Mouse (Mus musculus) thymus, postnatal 4 days (tissue): ENCODE measurements around the gene Gm20388.
A peak's percentile ranks its signal among the peaks of the same experiment; 100 is the strongest.
"Not testable (repeated sequence)": the region's sequence is repeated elsewhere in the genome, so short reads cannot be mapped to it uniquely, and the experiment has no call there.

Experiments used
- DNase-seq: peaks from one replicate; pipeline ENCODE4 v3.0.0; 2021

Gene Gm20388

GRCm38 (mm10) chr8:121667936-121668500 lies 1757.4 kb downstream of the Gm20388 start:
- not testable (repeated sequence) for DNase-seq

GRCm38 (mm10) chr8:121668553-121668952 lies 1757.9 kb downstream of the Gm20388 start:
- no peak for DNase-seq

GRCm38 (mm10) chr8:121669208-121669607 lies 1758.6 kb downstream of the Gm20388 start:
- no peak for DNase-seq

- no peak for DNase-seq
Observed at GRCm38 (mm10) chr8:121673153-121673552, 1762.5 kb downstream of the Gm20388 start.

GRCm38 (mm10) chr8:121673917-121674316 lies 1763.3 kb downstream of the Gm20388 start:
- no peak for DNase-seq

GRCm38 (mm10) chr8:121674524-121674923 lies 1763.9 kb downstream of the Gm20388 start:
- DNase-seq, result no peak

GRCm38 (mm10) chr8:121675161-121675560 lies 1764.5 kb downstream of the Gm20388 start:
- no peak for DNase-seq

GRCm38 (mm10) chr8:121675701-121676100 lies 1765.1 kb downstream of the Gm20388 start:
- DNase-seq, result no peak

- DNase-seq, result no peak
Observed at GRCm38 (mm10) chr8:121678696-121679095, 1768.1 kb downstream of the Gm20388 start.

- no peak for DNase-seq
Observed at GRCm38 (mm10) chr8:121680896-121681295, 1770.3 kb downstream of the Gm20388 start.

GRCm38 (mm10) chr8:121681457-121681856 lies 1770.8 kb downstream of the Gm20388 start:
- no peak for DNase-seq

GRCm38 (mm10) chr8:121683083-121683832 lies 1772.6 kb downstream of the Gm20388 start:
- no peak for DNase-seq

- DNase-seq, result peak; percentile 65
Observed at GRCm38 (mm10) chr8:121685419-121685818, 1774.8 kb downstream of the Gm20388 start.

- no peak for DNase-seq
Observed at GRCm38 (mm10) chr8:121687455-121688161, 1777.0 kb downstream of the Gm20388 start.

- no peak for DNase-seq
Observed at GRCm38 (mm10) chr8:121688496-121688895, 1777.9 kb downstream of the Gm20388 start.

- DNase-seq, result peak; percentile 81
Observed at GRCm38 (mm10) chr8:121694453-121694852, 1783.8 kb downstream of the Gm20388 start.

- no peak for DNase-seq
Observed at GRCm38 (mm10) chr8:121695585-121696184, 1785.0 kb downstream of the Gm20388 start.

- DNase-seq, result no peak
Observed at GRCm38 (mm10) chr8:121697735-121698614, 1787.3 kb downstream of the Gm20388 start.

GRCm38 (mm10) chr8:121698615-121699101 lies 1788.0 kb downstream of the Gm20388 start:
- no peak for DNase-seq

- DNase-seq, result no peak
Observed at GRCm38 (mm10) chr8:121699936-121700335, 1789.3 kb downstream of the Gm20388 start.

- no peak for DNase-seq
Observed at GRCm38 (mm10) chr8:121705174-121705573, 1794.5 kb downstream of the Gm20388 start.

GRCm38 (mm10) chr8:121706956-121707355 lies 1796.3 kb downstream of the Gm20388 start:
- no peak for DNase-seq
